Mouse (Mus musculus) gastrocnemius, adult 2 months (tissue): ENCODE data around the gene Zfp64. TPM values are rescaled to one million over a fixed set of nuclear protein-coding genes. Genes with fewer than 3 reads are reported as not detected.

ENCODE experiments used
- DNase-seq: peaks from one replicate; pipeline ENCODE4 v3.0.0; 2022
- H3K27ac ChIP-seq: fragments of 200-600 bp; 2 replicates; pipeline ENCODE4 v1.8.1; 2022; ENCODE audit warnings: mild to moderate bottlenecking
- H3K4me3 ChIP-seq: fragments of 200-600 bp; 2 replicates; pipeline ENCODE4 v1.8.1; 2022; ENCODE audit warnings: mild to moderate bottlenecking, moderate library complexity
- CTCF ChIP-seq: fragments of 200-600 bp; IDR thresholded peaks from 2 replicates; pipeline ENCODE4 v1.8.1; 2022; ENCODE audit warnings: antibody characterized with exemption, mild to moderate bottlenecking, moderate library complexity
- intact Hi-C: fragments of 180-260 bp; cut with DNase I; formaldehyde crosslinking; loops from one replicate; pipeline ENCODE4 v1.15.1; 2025
- total RNA-seq, 2 experiments: library from RNA; stranded (reverse); gene quantifications; 2 replicates each; pipeline ENCODE4 v1.2.3; 2021

Gene Zfp64
- total RNA-seq, 2 experiments from 2014 or later, result 7.6 to 8.4 TPM

GRCm38 (mm10) chr2:168968136-168968925 lies 12.9 kb upstream of the Zfp64 start:
- no peak for TF ChIP-seq CTCF
- Histone ChIP-seq H3K4me3 (no peak overlapping the region), H3K27ac (no peak overlapping the region)
- intact Hi-C loops, result no loop called here
- DNase-seq, result peak; percentile 78

- Histone ChIP-seq H3K27ac (no peak overlapping the region), H3K4me3 (no peak overlapping the region)
- intact Hi-C loops, result no loop called here
- no peak for TF ChIP-seq CTCF
- no peak for DNase-seq
Measured at GRCm38 (mm10) chr2:168966525-168966924, 11.1 kb upstream of the Zfp64 start.

DNA sequence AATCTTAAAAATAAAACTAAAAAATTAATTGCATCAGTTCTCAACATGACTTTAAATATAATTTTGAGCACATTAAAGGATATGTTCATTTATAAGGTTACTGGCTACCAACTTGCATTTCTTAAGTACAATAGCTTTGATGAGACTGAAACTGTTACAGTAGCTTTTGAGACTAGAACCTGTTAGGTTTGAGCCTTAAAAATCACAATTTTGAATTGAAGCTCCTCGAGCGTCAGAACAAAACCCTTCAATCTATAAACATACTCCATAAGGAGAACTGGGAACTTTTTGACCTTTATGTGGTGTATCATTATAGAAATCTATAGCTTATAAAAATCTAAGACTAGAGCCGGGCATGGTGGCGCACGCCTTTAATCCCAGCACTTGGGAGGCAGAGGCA lies 9.5 kb upstream of the Zfp64 start:
- H3K4me3 ChIP-seq, result no peak overlapping the region
- H3K27ac ChIP-seq, result no peak overlapping the region
- intact Hi-C loops, result no loop called here

GRCm38 (mm10) chr2:168961729-168962666 lies 6.6 kb upstream of the Zfp64 start:
- TF ChIP-seq CTCF, result no peak
- intact Hi-C loops, result no loop called here
- Histone ChIP-seq H3K4me3 (no peak overlapping the region), H3K27ac (no peak overlapping the region)
- no peak for DNase-seq

More for the DNA sequence above, 9.5 kb upstream of the Zfp64 start:
- no peak for TF ChIP-seq CTCF
- DNase-seq, result no peak

DNA sequence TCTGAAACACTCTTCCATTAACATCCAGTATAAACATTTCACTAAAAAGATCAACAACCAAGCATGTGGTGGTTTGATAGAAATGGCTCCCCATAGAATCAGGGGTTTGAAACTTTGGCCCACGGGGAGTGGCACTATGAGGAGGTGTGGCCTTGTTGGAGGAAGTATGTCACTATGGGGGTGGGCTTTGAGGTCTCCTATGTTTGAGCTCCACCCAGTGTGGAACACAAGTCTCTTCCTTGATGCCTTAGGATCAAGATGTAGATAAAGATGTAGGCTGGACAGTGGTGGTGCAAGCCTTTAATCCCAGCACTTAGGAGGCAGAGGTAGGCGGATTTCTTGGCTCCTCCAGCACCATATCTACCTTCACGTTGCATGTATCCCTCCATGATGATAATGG lies 5.4 kb upstream of the Zfp64 start:
- intact Hi-C loops, result no loop called here
- Histone ChIP-seq H3K4me3 (no peak overlapping the region), H3K27ac (no peak overlapping the region)
- no peak for DNase-seq
- TF ChIP-seq CTCF, result no peak

- DNase-seq, result no peak
- intact Hi-C loops, result no loop called here
- H3K27ac ChIP-seq, result no peak overlapping the region
- TF ChIP-seq CTCF, result no peak
- H3K4me3 ChIP-seq, result peak overlapping the region; percentile 35
Measured at GRCm38 (mm10) chr2:168959339-168959885, 4.0 kb upstream of the Zfp64 start.

DNA sequence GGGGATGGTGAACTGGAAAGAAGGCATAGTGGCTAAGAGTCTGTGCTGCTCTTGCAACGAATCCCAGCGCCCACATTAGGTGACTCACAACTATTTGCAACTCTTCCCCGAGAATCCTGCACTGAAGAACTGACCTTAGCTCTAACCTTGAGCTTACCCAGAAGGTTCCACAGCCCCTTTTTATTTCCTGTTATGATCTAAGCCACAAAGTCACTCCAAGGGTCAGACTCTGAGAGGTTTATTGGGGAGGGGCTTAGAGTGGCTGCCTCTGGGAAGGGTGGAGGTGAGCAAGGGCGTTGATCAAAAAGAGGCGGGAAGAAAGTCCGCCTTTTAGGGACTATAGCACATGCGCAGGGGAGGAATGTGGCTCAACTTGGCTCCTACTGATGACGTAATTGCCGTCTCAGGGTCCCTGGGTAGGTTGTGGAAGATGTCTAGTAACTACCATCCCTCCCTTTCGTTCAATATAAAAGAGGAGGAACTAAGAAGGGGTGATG lies 511 bp upstream of the Zfp64 start:
- H3K4me3 ChIP-seq, result peak overlapping the region; percentile 93

DNA sequence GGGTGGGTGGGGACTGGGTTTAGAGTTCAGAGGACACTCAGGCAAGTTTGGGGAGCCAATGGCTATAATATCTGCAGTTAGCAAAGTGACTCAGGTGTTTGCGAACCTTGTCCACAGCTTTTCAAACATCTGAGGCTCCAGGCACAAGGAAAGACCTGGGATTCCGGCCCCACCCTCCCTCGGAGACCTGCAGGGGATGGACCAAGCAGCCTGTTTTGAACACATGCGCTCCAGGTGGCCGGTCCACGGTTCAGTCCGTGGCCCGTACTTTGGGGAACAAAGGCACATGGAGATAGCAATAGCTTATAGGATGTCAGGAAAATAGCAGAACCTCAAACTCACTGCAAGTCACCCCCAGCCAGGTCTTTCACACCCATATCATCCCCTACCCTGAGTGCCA lies 1.0 kb downstream of the Zfp64 start:
- intact Hi-C loops, result no loop called here
- Histone ChIP-seq H3K27ac (peak overlapping the region; percentile 89), H3K4me3 (peak overlapping the region; percentile 93)
- peak; percentile 21 for DNase-seq
- TF ChIP-seq CTCF, result no peak

More for the DNA sequence above, 511 bp upstream of the Zfp64 start:
- H3K27ac ChIP-seq, result peak overlapping the region; percentile 89
- intact Hi-C loops, result no loop called here
- TF ChIP-seq CTCF, result no peak
- no peak for DNase-seq

DNA sequence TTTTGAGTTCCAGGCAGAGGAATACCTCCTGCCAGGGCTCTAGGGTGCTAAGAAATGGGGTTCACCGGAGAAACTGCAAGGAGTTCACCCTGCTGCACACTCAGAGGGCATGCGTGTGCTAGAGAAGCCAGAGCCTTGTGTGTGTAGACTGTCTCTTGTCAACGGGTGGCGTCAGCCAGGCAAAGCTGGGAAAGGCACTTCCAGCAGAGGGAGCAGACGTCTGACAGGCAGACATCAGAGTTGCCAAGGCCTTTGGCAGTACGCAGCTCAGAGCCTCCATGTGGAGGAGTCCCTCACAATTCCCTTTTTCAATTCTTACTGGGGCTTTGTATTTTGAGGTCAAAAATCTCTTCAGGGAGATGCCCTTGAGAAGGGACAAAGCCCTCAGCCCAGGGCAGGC lies 6.9 kb downstream of the Zfp64 start:
- no peak for DNase-seq
- no peak overlapping the region for H3K27ac ChIP-seq
- no peak for TF ChIP-seq CTCF
- H3K4me3 ChIP-seq, result no peak overlapping the region
- intact Hi-C loops, result no loop called here

GRCm38 (mm10) chr2:168947663-168948062 lies 7.7 kb downstream of the Zfp64 start:
- intact Hi-C loops, result no loop called here
- no peak; the same call in 1 of the 2 replicates for TF ChIP-seq CTCF
- no peak for DNase-seq
- Histone ChIP-seq H3K27ac (no peak overlapping the region), H3K4me3 (no peak overlapping the region)

DNA sequence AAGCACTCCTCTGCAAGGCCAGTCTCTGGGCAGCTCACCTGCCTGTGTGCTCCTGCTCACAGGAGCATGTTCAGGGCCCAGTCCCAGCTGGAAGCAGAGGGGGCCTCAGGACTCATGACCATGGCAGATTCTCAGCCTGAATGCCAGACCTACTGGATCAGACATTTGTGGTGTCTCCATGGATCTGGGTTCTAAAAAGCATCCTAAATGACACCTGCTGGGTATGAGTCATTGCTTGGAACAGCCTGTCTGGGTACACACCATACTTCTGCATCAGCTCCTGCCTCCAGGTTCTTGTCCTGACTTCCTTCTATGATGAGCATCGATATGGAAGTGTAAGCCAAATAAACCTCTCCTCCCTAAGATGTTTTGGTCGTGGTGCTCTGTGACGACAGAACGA lies 11.4 kb downstream of the Zfp64 start:
- no peak overlapping the region for H3K27ac ChIP-seq
- TF ChIP-seq CTCF, result no peak
- DNase-seq, result no peak
- no peak overlapping the region for H3K4me3 ChIP-seq
- intact Hi-C loops, result no loop called here

DNA sequence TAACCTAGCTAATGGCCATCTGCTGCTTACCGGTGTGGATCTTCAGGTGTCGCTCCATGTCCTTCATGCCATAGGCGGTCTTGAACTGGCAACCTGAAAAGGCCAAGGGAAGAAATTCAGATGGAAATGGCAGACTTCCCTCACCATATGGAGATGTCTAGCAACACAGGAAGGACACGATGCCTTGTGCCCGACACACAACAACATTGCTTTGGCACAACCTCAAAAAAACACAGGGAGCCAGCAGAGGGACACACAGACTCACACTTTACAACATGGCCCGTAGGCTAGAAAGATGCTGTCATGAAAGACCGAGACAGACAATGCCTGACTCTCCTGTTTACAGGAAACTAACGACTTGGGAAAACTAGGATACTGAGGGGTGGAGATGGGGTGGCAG lies 15.4 kb downstream of the Zfp64 start:
- intact Hi-C loops, result no loop called here
- Histone ChIP-seq H3K4me3 (no peak overlapping the region), H3K27ac (no peak overlapping the region)
- no peak for TF ChIP-seq CTCF
- no peak for DNase-seq
